Mouse (Mus musculus) G1E (cell line): ENCODE data around the gene Naglu. TPM values are rescaled to one million over a fixed set of nuclear protein-coding genes. Genes with fewer than 3 reads are reported as not detected.

Experiments used
- ATAC-seq: 2 replicates; pipeline ENCODE4 v1.8.0; 2016; ENCODE audit warnings: mild to moderate bottlenecking; ENCODE audit not compliant: insufficient number of reproducible peaks, poor library complexity, low FRiP score, severe bottlenecking; ENCODE audit errors: extremely low read depth
- DNase-seq: peaks from one replicate; pipeline ENCODE4 v3.0.0; 2012; ENCODE audit warnings: low spot score
- H3K27me3 ChIP-seq: 2 replicates; pipeline ENCODE4 v1.6.1; 2012; ENCODE audit warnings: mild to moderate bottlenecking, low read length, inconsistent platforms; ENCODE audit not compliant: insufficient read depth
- H3K36me3 ChIP-seq: replicated peaks from 2 replicates; pipeline ENCODE3; 2012; ENCODE audit warnings: mild to moderate bottlenecking, inconsistent platforms
- H3K4me1 ChIP-seq: 2 replicates; pipeline ENCODE4 v1.6.1; 2012; ENCODE audit warnings: low read depth, low read length, inconsistent platforms, mixed read lengths; ENCODE audit not compliant: insufficient read depth
- H3K4me3 ChIP-seq: 2 replicates; pipeline ENCODE4 v1.5.1; 2012; ENCODE audit warnings: low read depth, mild to moderate bottlenecking, inconsistent platforms, low read length, moderate library complexity, mixed read lengths
- H3K9me3 ChIP-seq: replicated peaks from 2 replicates; pipeline ENCODE4 v1.6.1; 2012; ENCODE audit warnings: inconsistent platforms
- CTCF ChIP-seq: IDR thresholded peaks from 2 replicates; pipeline ENCODE4 v1.5.1; 2012; ENCODE audit warnings: low read depth, low read length, inconsistent platforms, mixed read lengths
- GATA1 ChIP-seq: IDR thresholded peaks from 2 replicates; pipeline ENCODE4 v1.6.1; 2012; ENCODE audit warnings: borderline replicate concordance, low read length, inconsistent platforms, mixed read lengths
- GATA2 ChIP-seq: IDR thresholded peaks from 2 replicates; pipeline ENCODE4 v1.6.1; 2012; ENCODE audit warnings: low read depth, low read length, inconsistent platforms, borderline replicate concordance
- POLR2AphosphoS5 ChIP-seq: IDR thresholded peaks from 2 replicates; pipeline ENCODE4 v1.6.1; 2012; ENCODE audit warnings: low read depth, low read length, inconsistent platforms; ENCODE audit not compliant: insufficient replicate concordance
- TAL1 ChIP-seq: conservative IDR thresholded peaks from 2 replicates; pipeline ENCODE4 v1.6.1; 2012; ENCODE audit warnings: low read depth, low read length, inconsistent platforms, mixed read lengths
- polyA plus RNA-seq: library from polyadenylated mRNA; stranded (reverse); fragments of >175 nt; gene quantifications from 2 replicates; pipeline ENCODE4 v1.2.3, GENCODE M21; 2012
- total RNA-seq, 2 experiments: library from RNA; stranded (forward) in 1 of 2; stranded (reverse) in 1 of 2; fragments of 200-1000 nt in 1 of 2; fragments of >200 nt in 1 of 2; fragmentation: Nextera tagmentation in 1 of 2; gene quantifications; 2 replicates each; pipeline ENCODE4 v1.2.3; 2014 to 2017

Gene Naglu
- total and polyA plus RNA-seq, 3 experiments, result 6.3 to 14.2 (median 6.4) TPM

- Histone ChIP-seq H3K27me3 (no peaks in the 10 kb centered on the region), H3K4me3 (no peak overlapping the region), H3K4me1 (no peaks in the 10 kb centered on the region), H3K9me3 (no peaks in the 10 kb centered on the region), H3K36me3 (peaks cover 92% of the 10 kb centered on the region)
- TF ChIP-seq TAL1 (no peak), GATA1 (no peak), GATA2 (no peak), POLR2AphosphoS5 (no peak), CTCF (no peak)
- DNase-seq, result no peak
- no peak for ATAC-seq
Measured at GRCm38 (mm10) chr11:101030808-101031156, 39.0 kb upstream of the Naglu start.

DNA sequence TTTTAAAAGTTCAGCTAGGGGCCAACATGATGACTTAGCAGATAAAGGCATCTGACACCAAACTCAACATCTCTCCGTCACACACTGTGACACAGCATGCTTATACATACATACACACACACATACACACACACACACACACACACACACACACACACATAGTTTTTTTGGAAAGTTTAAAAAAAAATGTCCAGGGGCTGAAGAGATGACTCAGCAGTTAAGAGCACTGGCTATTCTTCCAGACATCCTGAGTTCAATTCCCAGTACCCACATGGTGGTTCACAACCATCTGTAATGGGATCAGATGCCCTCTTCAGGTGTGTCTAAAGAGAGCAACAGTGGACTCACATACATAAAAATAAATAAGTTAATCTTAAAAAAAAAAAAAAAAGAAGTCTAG is 38.3 kb upstream of the Naglu start:
- Histone ChIP-seq H3K9me3 (no peaks in the 10 kb centered on the region), H3K4me1 (no peaks in the 10 kb centered on the region), H3K4me3 (no peak overlapping the region), H3K36me3 (peaks cover 93% of the 10 kb centered on the region), H3K27me3 (no peaks in the 10 kb centered on the region)
- TF ChIP-seq GATA2 (no peak), TAL1 (no peak), POLR2AphosphoS5 (no peak), GATA1 (no peak), CTCF (no peak)
- DNase-seq (no peak), ATAC-seq (no peak)

- no peaks in the 10 kb centered on the region for H3K9me3 ChIP-seq
- TF ChIP-seq GATA2, result no peak
- H3K4me1 ChIP-seq, result no peaks in the 10 kb centered on the region
- no peak for ATAC-seq
- H3K36me3 ChIP-seq, result peaks cover 93% of the 10 kb centered on the region
- no peak for DNase-seq
- H3K4me3 ChIP-seq, result no peak overlapping the region
- H3K27me3 ChIP-seq, result no peaks in the 10 kb centered on the region
Measured at GRCm38 (mm10) chr11:101033856-101034500, 35.8 kb upstream of the Naglu start.

DNA sequence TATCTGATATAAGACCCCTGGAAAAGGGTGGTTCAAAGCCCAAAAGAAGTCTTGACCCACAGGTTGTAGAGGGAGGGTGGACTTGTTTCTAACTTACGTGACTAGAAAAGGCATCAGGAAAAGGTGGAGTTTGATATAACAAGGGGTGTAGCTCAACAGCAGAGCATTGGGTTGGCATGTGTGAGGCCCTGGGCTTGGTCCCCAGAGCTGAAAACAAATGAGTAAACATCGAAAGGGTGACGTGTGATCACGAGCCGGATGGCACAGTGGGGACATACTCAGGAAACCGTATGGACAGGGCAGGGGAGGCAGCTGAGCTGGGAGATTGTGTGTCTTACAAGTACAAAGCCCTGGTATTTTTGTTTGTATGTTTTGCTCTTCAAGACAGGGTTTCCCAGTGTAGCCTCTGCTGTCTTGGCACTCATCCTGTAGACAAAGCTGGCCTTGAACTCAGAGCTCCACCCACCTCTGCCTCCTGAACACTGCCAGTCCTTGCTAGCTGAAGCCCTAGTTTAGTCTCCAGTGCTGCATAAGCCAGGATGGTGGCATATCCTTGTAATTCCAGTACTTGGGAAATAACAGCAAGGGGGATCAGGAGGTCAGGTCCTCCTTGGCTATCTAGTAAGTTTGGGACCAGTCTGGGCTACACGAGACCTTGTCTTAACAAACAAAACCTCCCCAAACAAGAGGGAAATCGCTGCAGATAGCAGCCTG is 35.0 kb upstream of the Naglu start:
- H3K27me3 ChIP-seq, result no peaks in the 10 kb centered on the region
- peaks cover 93% of the 10 kb centered on the region for H3K36me3 ChIP-seq
- TF ChIP-seq GATA1, result no peak
- no peak for TF ChIP-seq GATA2
- no peak for TF ChIP-seq TAL1
- TF ChIP-seq POLR2AphosphoS5, result no peak
- TF ChIP-seq CTCF, result no peak
- DNase-seq (no peak), ATAC-seq (no peak)
- H3K4me3 ChIP-seq, result no peak overlapping the region
- no peaks in the 10 kb centered on the region for H3K4me1 ChIP-seq
- no peaks in the 10 kb centered on the region for H3K9me3 ChIP-seq

DNA sequence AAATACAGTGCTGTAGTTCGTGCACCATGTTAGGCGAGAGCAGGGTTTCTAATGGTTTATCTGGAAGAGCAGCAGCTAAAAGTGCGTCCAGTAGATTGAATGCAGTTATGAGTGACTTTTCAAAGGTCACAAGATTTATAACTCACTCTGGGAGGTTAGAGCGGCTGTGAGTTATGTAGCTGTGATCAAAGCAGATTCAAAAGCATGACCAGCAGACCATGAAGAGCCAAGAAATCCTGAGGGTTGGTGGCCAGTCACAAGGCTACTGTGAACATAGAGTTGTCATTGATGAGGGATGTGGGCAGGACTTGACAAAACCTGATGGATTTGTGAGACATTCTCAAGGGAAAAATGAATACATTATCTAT is 34.5 kb upstream of the Naglu start:
- H3K9me3 ChIP-seq, result no peaks in the 10 kb centered on the region
- H3K4me1 ChIP-seq, result no peaks in the 10 kb centered on the region
- TF ChIP-seq POLR2AphosphoS5, result no peak
- no peak for TF ChIP-seq GATA1
- no peak for TF ChIP-seq CTCF
- TF ChIP-seq TAL1, result no peak
- no peak for TF ChIP-seq GATA2
- peaks cover 93% of the 10 kb centered on the region for H3K36me3 ChIP-seq
- DNase-seq (no peak), ATAC-seq (no peak)
- H3K4me3 ChIP-seq, result no peak overlapping the region
- no peaks in the 10 kb centered on the region for H3K27me3 ChIP-seq

DNA sequence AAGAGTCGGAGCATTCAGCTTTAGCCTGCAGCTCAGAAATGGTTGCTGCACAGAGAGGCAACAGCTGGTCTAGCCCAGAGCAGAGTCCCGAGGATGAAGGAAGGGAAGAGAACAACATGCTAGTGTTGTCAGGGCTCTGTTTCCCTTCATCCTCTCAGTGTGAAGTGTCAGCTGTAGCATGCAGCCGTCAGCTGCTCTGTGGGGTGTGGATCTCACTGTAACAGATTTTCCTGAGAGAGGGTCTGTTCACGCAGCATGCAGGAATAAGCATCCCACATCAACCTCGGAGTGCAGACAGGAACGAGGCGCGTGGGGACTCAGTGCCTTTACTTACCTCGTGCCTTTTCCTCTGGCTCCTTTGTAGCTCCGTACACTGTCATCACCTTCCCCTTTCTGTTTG is 32.0 kb upstream of the Naglu start:
- Histone ChIP-seq H3K27me3 (no peaks in the 10 kb centered on the region), H3K9me3 (no peaks in the 10 kb centered on the region), H3K4me1 (no peaks in the 10 kb centered on the region), H3K4me3 (no peak overlapping the region), H3K36me3 (peaks cover 96% of the 10 kb centered on the region)
- ATAC-seq, result no peak
- no peak for DNase-seq
- no peak for TF ChIP-seq GATA1
- no peak for TF ChIP-seq POLR2AphosphoS5
- no peak for TF ChIP-seq GATA2
- no peak for TF ChIP-seq CTCF
- no peak for TF ChIP-seq TAL1

DNA sequence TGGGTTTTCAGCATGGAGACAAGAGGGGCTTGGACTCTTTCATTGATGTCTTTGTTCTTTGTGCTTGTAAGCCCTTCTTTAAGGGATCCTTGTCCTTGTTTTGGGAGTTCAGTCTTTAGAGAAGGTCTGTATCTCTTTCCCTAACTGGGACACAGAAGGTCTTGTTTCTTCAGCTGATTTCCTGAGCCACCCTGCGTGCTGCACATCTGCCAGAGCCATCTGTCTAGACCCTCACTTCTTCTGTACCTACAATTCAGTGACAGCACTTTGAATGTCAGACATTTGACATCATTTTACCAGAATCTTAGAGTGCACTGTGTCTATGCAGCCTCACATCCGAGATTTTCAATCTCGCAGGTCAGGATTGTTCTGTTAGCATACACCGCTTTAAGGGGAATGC is 24.0 kb upstream of the Naglu start:
- Histone ChIP-seq H3K36me3 (peaks cover 98% of the 10 kb centered on the region), H3K4me1 (no peaks in the 10 kb centered on the region), H3K9me3 (no peaks in the 10 kb centered on the region), H3K4me3 (no peak overlapping the region), H3K27me3 (no peaks in the 10 kb centered on the region)
- TF ChIP-seq TAL1, result no peak
- TF ChIP-seq GATA1, result no peak
- no peak for TF ChIP-seq GATA2
- no peak for TF ChIP-seq POLR2AphosphoS5
- no peak for TF ChIP-seq CTCF
- ATAC-seq, result no peak
- no peak for DNase-seq
